Mouse (Mus musculus) fibroblast of lung, adult 2 months (primary cell): ENCODE results near the gene Cnrip1.

Source experiments
- DNase-seq: peaks from one replicate; pipeline ENCODE4 v3.0.0-alpha.2; 2011; ENCODE audit warnings: low read depth

The Cnrip1 gene

DNA sequence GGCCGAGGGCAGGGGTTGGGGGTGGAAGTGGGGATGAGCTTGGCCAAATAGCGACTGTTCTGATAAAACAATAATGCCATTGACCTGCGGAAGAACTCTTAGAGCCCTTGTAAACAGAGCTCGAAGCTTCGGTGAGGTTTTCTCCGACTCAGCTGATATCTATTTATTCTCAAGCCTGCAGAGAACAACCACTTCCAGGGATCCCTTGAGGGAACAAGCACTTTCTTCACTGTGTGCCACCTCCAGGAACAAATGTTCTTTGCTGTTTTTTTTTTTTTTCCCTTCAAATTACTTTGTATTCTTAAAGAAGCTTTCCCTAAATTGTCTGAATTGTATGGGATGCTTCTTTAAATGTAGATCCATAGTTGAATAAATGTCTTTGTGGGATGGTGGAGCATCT lies 56.0 kb downstream of the Cnrip1 start:
- no peak for DNase-seq

DNA sequence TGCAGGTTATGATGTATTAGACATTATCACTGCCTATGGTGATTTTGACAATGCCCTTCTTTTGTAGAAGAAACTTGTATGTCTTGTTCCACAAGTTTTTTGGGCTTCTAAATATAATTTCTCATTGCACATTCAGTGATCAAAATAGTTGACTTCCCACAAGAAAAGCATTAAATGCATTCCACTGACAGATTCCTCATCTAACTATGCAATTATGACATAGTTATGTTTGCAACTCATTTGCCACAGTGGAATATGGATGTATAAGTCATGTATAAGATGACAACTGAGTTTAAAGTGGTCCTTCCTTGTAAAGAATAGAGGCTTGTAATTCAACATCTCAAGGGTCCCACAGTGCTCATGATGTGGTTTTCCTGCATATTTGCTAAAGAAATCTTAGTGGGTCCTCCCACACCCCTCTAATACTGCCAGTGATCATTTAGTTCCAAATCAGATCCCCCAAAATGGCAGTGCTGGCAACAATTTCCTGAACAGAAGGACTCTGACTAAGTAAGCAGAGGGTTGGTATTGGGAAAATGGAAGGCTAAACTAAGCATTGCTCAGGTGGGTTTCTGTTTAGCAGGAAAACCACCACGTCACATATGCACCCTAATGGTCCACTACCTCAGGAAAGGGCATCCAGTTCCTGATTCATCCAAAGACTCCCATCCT lies 61.2 kb downstream of the Cnrip1 start:
- DNase-seq = no peak

- DNase-seq = no peak
These were observed 75.0 kb downstream of the Cnrip1 start for GRCm38 (mm10) chr11:17126418-17126817.
